Mouse (Mus musculus) embryonic facial prominence, embryonic 10.5 days (tissue): ENCODE results near the gene Ppdpf. TPM values are rescaled to one million over a fixed set of nuclear protein-coding genes. Genes with fewer than 3 reads are reported as not detected.

Experiments used
- DNase-seq: peaks from one replicate; pipeline ENCODE4 v3.0.0-alpha.2; 2017; ENCODE audit warnings: low spot score
- H3K27ac ChIP-seq: fragments of 300-500 bp; sonication (generic); replicated peaks from 2 replicates; pipeline ENCODE4 v1.5.1; 2016; ENCODE audit warnings: mild to moderate bottlenecking
- H3K27me3 ChIP-seq: fragments of 300-500 bp; sonication (generic); replicated peaks from 2 replicates; pipeline ENCODE4 v1.6.1; 2016; ENCODE audit warnings: low read depth, mild to moderate bottlenecking; ENCODE audit not compliant: poor library complexity, severe bottlenecking
- H3K36me3 ChIP-seq: fragments of 300-500 bp; sonication (generic); replicated peaks from 2 replicates; pipeline ENCODE4 v1.6.1; 2016; ENCODE audit warnings: mild to moderate bottlenecking, moderate library complexity
- H3K4me1 ChIP-seq: fragments of 300-500 bp; sonication (generic); 2 replicates; pipeline ENCODE4 v1.6.1; 2016
- H3K4me3 ChIP-seq: fragments of 300-500 bp; sonication (generic); 2 replicates; pipeline ENCODE4 v1.5.1; 2016; ENCODE audit warnings: mild to moderate bottlenecking, moderate library complexity
- H3K9me3 ChIP-seq: fragments of 300-500 bp; sonication (generic); 2 replicates; pipeline ENCODE4 v1.6.1; 2016; ENCODE audit warnings: mild to moderate bottlenecking
- WGBS: fragments of 180-500 bp; shearing (Covaris S2); methylation state at CpG from one replicate; pipeline ENCODE4 v1.1.7; 2016; 5-methylcytosine and 5-hydroxymethylcytosine counted together
- polyA plus RNA-seq: library from polyadenylated mRNA; unstranded; fragments of >200 nt; fragmentation: Nextera tagmentation; extraction: Ambion mirVana; gene quantifications from 2 replicates; pipeline ENCODE4 v1.2.1, GENCODE M21; 2016

The Ppdpf gene
- 351 and 375 TPM in 2 replicates for polyA plus RNA-seq

- Histone ChIP-seq H3K4me3 (peak within 1 kb of the TSS; percentile 70), H3K27ac (peak within 1 kb of the TSS; percentile 99), H3K9me3 (no peaks in the 10 kb centered on the region), H3K4me1 (peaks cover 23% of the 10 kb centered on the region), H3K36me3 (peaks cover 17% of the 10 kb centered on the region), H3K27me3 (no peaks in the 10 kb centered on the region)
- under 1% methylated on average over 64 of the region's 64 CpGs for WGBS
- peak; percentile 92 for DNase-seq
Observed at GRCm38 (mm10) chr2:181187121-181188000, at the start of gene Ppdpf. Ppdpf (plus strand) TSS chr2:181187247.

GRCm38 (mm10) chr2:181139641-181140193 lies 47.3 kb upstream of the Ppdpf start:
- peaks cover 6% of the 10 kb centered on the region for H3K4me1 ChIP-seq
- no peak for DNase-seq

GRCm38 (mm10) chr2:181142703-181143135 lies 44.3 kb upstream of the Ppdpf start:
- Histone ChIP-seq H3K4me1 (peaks cover 5% of the 10 kb centered on the region), H3K27me3 (peaks cover 56% of the 10 kb centered on the region), H3K9me3 (no peaks in the 10 kb centered on the region), H3K27ac (no peak overlapping the region), H3K36me3 (no peaks in the 10 kb centered on the region), H3K4me3 (no peak overlapping the region)
- no peak for DNase-seq
- 72% methylated on average over 8 of the region's 8 CpGs for WGBS

More at GRCm38 (mm10) chr2:181139641-181140193, 47.3 kb upstream of the Ppdpf start:
- Histone ChIP-seq H3K27me3 (peaks cover 55% of the 10 kb centered on the region), H3K9me3 (no peaks in the 10 kb centered on the region), H3K4me3 (no peak overlapping the region), H3K36me3 (no peaks in the 10 kb centered on the region), H3K27ac (no peak overlapping the region)
- WGBS, result 91% methylated on average over 5 of the region's 5 CpGs

GRCm38 (mm10) chr2:181143509-181144276 lies 43.4 kb upstream of the Ppdpf start:
- peaks cover 59% of the 10 kb centered on the region for H3K27me3 ChIP-seq
- DNase-seq, result no peak

GRCm38 (mm10) chr2:181144675-181145074 lies 42.4 kb upstream of the Ppdpf start:
- H3K27me3 ChIP-seq, result peaks cover 62% of the 10 kb centered on the region
- no peak for DNase-seq
- 89% methylated on average over 2 of the region's 2 CpGs for WGBS
- H3K27ac ChIP-seq, result no peak overlapping the region
- peaks cover 14% of the 10 kb centered on the region for H3K4me1 ChIP-seq
- no peaks in the 10 kb centered on the region for H3K36me3 ChIP-seq
- H3K4me3 ChIP-seq, result no peak overlapping the region
- H3K9me3 ChIP-seq, result no peaks in the 10 kb centered on the region

More at GRCm38 (mm10) chr2:181143509-181144276, 43.4 kb upstream of the Ppdpf start:
- WGBS, result 68% methylated on average over 2 of the region's 2 CpGs
- H3K27ac ChIP-seq, result no peak overlapping the region
- no peak overlapping the region for H3K4me3 ChIP-seq
- no peaks in the 10 kb centered on the region for H3K9me3 ChIP-seq
- H3K4me1 ChIP-seq, result peaks cover 14% of the 10 kb centered on the region
- H3K36me3 ChIP-seq, result no peaks in the 10 kb centered on the region

- 51% methylated on average over 4 of the region's 4 CpGs for WGBS
- Histone ChIP-seq H3K4me3 (peak overlapping the region; percentile 64), H3K27me3 (peaks cover 84% of the 10 kb centered on the region), H3K9me3 (no peaks in the 10 kb centered on the region), H3K4me1 (peaks cover 14% of the 10 kb centered on the region), H3K27ac (no peak overlapping the region), H3K36me3 (no peaks in the 10 kb centered on the region)
- no peak for DNase-seq
Observed at GRCm38 (mm10) chr2:181146976-181147545, 40.0 kb upstream of the Ppdpf start.

- DNase-seq, result peak; percentile 71
- H3K9me3 ChIP-seq, result no peaks in the 10 kb centered on the region
- under 1% methylated on average over 61 of the region's 61 CpGs for WGBS
- peak overlapping the region; percentile 64 for H3K4me3 ChIP-seq
- peaks cover 87% of the 10 kb centered on the region for H3K27me3 ChIP-seq
- peaks cover 14% of the 10 kb centered on the region for H3K4me1 ChIP-seq
- no peak overlapping the region for H3K27ac ChIP-seq
- no peaks in the 10 kb centered on the region for H3K36me3 ChIP-seq
Observed at GRCm38 (mm10) chr2:181147546-181148317, 39.3 kb upstream of the Ppdpf start.

DNA sequence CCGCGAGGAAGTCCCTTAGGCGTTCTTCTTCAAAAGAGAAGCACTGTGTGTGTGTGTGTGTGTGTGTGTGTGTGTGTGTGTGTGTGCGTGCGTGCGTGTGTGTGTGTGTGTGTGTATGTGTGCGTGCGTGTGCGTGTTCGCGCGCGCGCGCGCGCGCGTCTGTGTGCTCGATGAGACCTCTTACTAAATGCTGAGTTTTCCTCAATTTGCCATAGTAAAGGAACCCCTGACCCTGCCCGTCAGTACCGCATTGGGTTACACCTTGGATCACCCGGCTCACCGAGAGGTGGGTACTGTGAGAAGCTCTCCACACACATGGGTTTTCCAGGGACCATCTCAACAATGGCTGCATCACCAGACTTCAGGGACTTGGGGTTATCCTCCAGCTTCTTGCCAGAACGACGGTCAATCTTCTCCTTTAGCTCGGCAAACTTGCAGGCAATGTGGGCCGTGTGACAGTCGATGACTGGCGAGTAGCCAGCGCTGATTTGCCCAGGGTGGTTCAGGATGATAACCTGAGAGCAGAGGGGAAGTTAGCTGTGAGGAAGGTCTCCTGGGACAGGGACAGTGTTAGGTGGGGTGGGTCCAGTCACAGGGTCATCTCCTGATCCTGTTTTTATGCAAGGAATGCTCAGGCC lies 38.6 kb upstream of the Ppdpf start:
- H3K27ac ChIP-seq, result no peak overlapping the region
- H3K27me3 ChIP-seq, result peaks cover 92% of the 10 kb centered on the region
- no peak for DNase-seq
- H3K9me3 ChIP-seq, result no peaks in the 10 kb centered on the region
- H3K4me1 ChIP-seq, result peaks cover 14% of the 10 kb centered on the region
- 14% methylated on average over 31 of the region's 31 CpGs for WGBS
- H3K36me3 ChIP-seq, result no peaks in the 10 kb centered on the region
- H3K4me3 ChIP-seq, result peak overlapping the region; percentile 64

DNA sequence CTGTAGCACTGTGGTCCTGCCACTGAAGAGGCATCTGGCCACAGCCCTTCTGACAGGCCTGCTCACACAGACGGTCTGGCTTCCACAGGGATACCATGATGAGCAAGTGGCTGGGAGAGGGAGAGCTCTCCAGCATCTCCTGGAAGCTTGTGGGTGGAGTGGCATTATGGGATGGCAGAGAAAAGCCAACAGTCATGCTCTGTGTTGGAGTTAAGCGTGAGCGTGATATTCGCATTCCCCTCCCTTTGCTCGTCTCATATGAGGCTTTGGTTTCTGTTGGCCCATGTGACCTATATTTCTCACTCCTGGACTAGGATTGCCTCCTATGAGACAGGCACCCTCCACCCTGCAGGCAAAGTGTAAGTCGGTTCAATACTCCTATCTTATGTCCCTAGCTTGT lies 36.8 kb upstream of the Ppdpf start:
- 76% methylated on average over 6 of the region's 6 CpGs for WGBS
- no peaks in the 10 kb centered on the region for H3K9me3 ChIP-seq
- no peaks in the 10 kb centered on the region for H3K36me3 ChIP-seq
- DNase-seq, result no peak
- H3K4me3 ChIP-seq, result no peak overlapping the region
- H3K27ac ChIP-seq, result no peak overlapping the region
- peaks cover 14% of the 10 kb centered on the region for H3K4me1 ChIP-seq
- H3K27me3 ChIP-seq, result peaks cover 92% of the 10 kb centered on the region

DNA sequence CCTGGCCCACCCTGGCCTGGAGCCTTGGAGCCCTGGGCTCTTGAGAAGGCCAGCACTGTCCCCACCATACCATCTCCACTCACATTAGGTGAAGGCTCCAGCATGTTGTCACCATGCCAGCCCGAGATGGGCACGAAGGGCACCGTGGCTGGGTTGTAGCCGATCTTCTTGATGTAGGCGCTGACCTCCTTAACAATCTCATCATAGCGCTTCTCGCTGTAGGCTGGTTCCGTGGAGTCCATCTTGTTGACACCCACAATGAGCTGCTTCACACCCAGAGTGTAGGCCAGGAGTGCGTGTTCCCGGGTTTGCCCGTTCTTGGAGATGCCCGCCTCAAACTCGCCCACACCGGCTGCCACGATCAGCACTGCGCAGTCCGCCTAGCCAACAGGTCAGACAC lies 34.3 kb upstream of the Ppdpf start:
- no peak for DNase-seq
- Histone ChIP-seq H3K36me3 (no peaks in the 10 kb centered on the region), H3K4me3 (no peak overlapping the region), H3K4me1 (peaks cover 22% of the 10 kb centered on the region), H3K9me3 (no peaks in the 10 kb centered on the region), H3K27me3 (peaks cover 92% of the 10 kb centered on the region), H3K27ac (no peak overlapping the region)
- 93% methylated on average over 17 of the region's 17 CpGs for WGBS

GRCm38 (mm10) chr2:181153131-181153530 lies 33.9 kb upstream of the Ppdpf start:
- Histone ChIP-seq H3K27ac (no peak overlapping the region), H3K4me3 (no peak overlapping the region), H3K9me3 (no peaks in the 10 kb centered on the region), H3K4me1 (peaks cover 18% of the 10 kb centered on the region), H3K36me3 (no peaks in the 10 kb centered on the region), H3K27me3 (peaks cover 92% of the 10 kb centered on the region)
- 88% methylated on average over 1 of the region's 1 CpGs for whole genome bisulfite sequencing
- DNase-seq, result no peak
